Mouse (Mus musculus): ENCODE data around the gene Brf1. TPM values are rescaled to one million over a fixed set of nuclear protein-coding genes. Genes with fewer than 3 reads are reported as not detected.

Gene Brf1
- total RNA-seq (2021), result 10 to 100 TPM; 48.3 to 55.2 TPM
- long read RNA-seq, partial matches to known transcripts, result 2 of 7 reads
- long read RNA-seq, other reads (novel, unspliced or antisense), result 4 of 7 reads

DNA sequence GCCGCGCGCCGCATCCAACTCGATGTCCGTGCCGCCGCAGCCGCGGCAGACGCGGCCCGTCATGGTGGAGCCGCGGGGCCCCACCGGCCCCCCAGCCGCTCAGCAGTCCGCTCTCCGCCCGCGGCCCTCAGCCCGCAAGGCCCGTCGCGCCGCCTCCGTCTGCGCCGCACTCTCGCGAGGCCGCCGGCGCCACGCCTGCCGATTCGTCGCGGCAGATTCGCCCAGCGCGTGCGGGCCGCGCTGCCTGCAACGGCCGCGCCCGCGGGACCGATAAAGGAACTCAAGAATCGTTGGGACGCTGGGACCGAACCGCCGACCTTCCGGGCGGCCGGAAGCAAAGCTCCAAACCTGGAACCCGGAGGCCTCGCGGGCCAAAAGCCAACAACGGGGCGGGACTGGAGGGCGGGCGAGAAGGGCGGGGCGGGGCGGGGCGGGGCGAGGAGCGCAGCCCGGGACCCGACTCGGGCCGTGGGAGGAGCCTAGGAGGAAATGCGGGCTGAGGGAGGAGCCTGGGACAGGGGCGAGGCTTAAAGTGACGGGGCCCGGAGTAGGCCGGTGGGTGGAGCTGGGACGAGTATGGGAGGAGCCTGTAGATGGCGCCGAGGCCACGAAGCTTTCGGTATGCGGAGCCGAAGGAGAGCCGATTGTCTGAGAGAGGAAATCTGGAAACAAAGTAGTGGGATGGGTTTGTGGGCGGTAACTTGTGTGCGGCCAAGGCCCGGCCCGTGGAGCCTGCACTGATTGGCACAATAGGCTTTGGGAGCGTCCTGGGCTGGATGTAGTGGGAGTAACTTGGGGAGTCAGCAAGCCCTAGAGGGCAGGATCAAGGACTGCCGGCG is at the start of gene Brf1:
TSS of gene Brf1 (minus strand) at position 411 of the 839 bp plus-strand sequence.
- DNase-seq (ENCODE audit: low spot score in 2 of 2), result peak; percentile 93 to 96

DNA sequence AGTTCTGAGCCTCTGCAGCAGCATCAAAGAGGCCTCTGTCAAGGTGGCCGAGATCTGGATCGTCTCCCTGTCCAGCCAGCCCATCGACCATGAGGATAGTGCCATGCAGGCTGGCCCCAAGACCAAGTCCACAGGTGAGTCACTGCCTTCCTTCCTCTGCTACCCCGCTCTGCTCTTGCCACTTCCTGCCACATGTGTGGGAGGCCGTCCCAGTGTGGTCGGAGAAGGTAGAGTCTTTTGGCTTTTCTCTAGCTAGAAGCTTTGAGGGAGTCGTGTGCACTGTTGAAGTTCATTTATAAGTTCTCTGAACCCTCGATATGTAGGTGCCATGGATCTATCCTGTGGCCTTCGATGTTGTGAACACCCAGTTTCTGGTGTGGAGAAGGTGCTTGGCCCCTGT is 49.3 kb upstream of the Brf1 start:
- DNase-seq (ENCODE audit: low spot score in 2 of 2), result no peak

DNA sequence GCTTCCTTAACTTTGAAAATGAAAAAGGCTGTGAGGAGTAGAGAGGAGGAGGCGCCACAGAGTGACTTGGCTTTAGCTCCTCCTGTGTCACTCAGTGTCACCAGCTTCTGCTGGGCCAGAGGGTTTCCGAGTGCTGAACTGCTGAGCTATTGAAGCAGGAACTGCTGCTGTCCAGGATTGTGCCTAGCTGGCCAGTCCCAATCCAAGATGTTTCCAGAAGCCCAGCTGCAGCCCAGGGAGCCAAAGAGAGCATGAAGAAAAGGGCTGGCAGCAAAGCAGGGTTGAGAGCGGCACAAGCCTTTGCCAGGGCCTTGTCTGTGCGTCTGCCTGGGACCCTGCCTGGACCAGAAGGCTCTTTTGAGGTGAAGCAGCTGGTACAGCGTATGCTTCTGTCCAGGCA is 47.6 kb upstream of the Brf1 start:
- no peak for DNase-seq (ENCODE audit: low spot score in 2 of 2)

DNA sequence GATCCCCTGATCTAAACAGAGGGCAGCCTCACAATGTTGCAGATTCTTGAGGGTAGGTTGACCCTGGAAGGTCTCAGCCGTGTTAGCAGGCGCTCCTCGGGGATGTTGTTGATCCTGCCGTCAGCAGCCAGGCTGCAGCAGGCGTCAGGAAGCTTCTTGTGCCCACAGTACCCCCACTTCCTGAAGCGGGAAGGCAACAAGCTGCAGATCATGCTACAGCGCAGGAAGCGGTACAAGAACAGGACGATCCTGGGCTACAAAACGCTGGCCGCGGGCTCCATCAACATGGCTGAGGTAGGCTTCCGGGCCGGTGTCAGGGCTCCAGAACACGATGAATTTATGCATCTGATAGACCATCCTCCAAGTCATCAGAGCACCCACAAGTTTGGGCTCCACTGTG is 46.4 kb upstream of the Brf1 start:
- no peak for DNase-seq (ENCODE audit: low spot score in 2 of 2)

DNA sequence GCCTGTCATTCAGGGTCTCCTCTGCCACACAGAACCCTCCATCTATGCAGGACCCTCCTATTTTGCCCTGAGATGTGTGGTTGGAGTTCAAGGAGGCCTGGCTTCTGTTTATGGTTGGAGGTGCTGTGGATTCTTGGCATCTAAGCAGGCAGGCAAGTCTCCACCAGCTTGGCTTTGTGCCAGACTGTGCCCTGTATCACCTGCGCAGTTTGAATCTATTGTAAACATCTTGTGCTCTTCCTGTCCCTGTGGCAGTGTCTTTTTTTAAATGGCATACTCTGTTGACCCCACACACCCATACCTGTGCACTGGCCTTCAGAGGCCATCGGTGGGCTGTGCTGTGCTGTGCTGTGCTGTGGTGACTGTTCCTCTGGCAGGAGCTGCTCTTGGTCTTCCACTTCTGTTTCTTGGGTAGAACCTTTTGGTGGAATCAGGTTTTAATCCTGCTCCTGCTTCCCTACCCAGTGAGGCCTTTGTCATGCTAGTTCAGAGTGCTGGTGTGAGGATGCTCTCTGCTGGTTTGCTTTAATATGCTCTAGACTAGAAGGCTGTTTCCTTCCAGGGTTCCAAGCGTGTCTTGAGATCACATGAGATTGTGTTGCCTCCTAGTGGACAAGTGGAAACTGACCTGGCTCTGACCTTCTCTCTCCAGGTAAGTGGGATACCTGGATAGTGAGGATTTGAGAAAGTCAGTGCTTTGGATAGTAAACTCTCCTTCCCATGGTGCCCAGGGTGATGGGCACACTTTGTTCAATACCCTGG is 44.6 kb upstream of the Brf1 start:
- peak in 1 of 2 experiments; percentile 33 for DNase-seq (ENCODE audit: low spot score in 2 of 2)

DNA sequence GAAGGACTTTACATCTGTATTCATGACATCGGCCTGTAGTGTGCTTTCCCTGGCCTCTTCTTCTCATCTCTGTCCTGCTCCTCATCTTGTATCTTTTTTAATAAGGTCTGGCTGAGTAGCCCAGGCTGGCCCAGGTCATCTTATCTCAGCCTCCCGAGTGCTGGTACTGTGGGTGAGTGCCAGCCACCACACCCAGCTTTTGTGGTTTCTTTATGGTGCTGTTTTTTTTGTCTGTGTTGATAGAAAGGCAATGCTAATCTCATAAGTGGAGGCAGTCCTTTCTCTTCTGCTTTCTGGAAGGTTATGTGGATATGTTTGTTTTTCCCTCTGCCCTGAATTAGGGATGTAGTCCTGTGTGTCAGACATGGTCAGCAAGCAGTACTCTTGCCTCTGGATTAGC is 42.0 kb upstream of the Brf1 start:
- DNase-seq (ENCODE audit: low spot score in 2 of 2), result no peak

DNA sequence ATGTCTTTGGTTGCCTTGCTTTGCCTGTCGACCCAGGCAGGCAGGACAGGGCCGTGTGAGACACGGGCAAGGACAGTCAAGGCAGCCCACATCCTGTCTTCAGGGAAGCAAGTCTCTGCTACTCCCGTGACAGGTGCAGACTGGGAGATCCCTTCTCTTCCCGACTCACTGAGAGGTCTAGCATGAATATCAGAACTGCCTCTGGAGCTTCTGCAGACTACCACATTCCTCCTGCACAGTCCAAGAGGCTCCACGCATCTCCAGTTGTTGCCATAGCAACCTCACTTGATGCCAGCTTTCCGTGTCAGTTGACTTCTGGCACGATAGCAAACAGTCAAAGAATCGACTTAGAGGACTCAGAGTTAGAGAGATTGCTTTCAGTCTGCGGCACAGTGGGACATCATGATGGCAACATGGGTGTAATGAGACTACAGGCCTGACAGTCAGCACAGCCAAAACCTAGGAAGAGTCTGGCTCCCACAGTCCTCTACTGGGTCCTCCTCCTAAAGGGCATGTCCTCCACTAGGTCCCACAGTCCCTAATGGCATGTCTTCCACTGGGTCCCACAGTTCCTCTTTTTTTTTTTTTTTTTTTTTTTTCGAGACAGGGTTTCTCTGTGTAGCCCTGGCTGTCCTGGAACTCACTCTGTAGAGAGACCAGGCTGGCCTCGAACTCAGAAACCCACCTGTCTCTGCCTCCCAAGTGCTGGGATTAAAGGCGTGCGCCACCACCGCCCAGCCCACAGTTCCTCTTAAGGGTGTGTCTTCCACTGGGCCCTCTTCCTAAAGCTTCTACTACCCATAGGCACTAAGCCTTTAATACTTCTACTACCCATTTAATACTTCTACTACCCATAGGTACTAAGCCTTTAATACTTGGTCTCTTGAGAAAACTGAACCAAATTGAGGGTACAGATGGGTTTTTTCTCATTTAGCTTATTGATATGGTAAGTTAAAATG is 41.3 kb upstream of the Brf1 start:
- peak; percentile 49 to 87 for DNase-seq (ENCODE audit: low spot score in 2 of 2)

DNA sequence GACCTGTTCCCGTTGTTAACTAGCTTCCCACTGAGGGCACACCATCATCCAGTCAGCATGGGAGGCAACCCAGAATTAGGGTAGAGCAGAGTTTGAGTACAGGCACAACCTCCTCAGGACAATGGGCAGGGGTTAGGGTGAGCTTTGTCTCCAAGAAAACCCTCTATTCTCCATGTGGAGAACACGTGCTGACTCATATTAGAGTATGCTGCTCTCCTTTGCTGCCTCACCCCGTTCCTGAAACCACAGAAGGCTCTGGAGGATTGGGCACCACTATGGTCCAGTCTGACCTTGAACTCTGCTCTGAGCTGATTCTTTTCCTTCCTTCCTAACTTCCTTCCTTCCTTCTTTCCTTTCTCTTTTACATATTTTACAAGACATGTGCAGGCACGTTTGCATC is 37.9 kb upstream of the Brf1 start:
- DNase-seq (ENCODE audit: low spot score in 2 of 2), result no peak

DNA sequence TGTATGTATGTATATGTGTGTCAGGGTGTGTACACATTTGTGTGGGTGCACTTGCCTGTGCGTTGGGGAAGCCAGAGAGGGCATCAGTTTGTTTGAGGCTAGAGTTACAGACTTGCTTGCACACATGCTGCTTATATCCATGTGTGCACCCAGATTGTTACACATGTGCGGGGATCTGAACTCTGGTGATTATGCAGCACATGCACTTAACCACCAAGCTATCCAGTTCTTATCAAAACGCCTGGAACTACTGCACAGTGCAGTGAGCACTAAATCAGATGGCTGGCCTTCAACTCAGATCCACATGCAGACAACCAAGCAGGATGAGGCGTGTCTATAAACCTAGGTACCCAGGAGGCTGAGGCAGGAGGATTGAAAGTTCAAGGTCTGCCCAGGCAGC is 36.5 kb upstream of the Brf1 start:
- DNase-seq (ENCODE audit: low spot score in 2 of 2), result no peak

DNA sequence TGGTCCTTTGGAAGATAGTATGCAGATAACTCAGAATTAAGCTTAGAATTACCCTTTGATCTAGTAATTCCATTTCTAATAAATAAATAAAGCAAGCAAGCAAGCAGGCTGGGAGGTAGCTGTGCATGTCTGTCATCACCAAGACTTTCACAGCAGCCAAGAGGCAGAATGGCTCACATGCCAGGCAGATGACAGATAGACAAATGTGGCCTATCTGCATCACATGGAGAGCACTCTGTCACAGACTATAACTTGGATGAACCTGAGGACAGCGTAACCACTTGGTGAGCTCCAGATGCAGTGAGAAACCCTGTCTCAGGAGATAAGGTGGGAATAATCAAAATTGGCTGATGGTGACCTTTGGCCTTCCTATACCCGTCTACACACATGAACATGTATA is 34.6 kb upstream of the Brf1 start:
- no peak for DNase-seq (ENCODE audit: low spot score in 2 of 2)

DNA sequence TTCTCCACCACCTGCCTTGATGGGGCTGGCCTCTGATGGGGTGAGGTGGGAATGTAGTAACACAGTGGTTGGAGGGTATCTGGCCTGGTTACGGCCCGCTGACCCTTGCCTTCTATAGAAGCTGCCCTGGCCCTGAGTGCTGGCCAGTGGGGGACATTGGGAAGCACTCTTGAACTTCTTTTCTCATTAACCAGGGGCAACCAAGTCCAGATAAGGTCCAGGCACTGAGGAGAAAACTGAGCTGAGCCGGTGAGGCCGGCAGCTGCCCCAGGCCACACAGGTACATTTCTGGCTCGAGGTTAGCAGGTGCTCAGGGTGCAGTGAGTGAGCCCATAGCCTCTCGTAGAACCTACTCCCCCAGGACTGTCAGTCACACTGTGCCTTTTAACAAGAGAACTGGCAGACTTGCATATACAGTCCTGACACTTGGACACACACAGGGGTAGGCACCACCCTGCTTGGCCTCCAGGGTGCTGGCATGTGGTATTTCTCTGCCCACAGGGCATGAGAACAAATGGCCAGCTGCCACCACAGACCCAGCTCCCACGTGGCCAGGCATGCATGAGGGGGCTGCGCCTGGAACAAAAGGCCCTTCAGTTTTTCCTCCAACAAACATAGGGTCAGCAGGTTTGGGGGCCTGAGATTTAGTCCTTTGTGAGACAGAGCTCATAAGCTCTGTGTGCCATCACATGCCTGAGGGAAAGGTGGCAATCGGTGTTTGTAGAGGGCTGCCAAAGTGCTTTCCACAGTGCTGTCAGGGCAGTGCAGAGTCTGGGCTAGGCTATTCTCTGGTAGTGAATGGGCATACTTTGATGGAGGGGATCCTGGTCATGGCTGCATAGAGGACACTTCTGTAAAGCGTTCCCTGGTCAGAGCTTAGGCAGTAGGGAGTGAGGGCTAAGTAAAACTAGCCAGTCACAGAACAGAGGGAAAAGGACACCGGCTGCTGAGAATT is 32.1 kb upstream of the Brf1 start:
- DNase-seq (ENCODE audit: low spot score in 2 of 2), result peak in 1 of 2 experiments; percentile 57

DNA sequence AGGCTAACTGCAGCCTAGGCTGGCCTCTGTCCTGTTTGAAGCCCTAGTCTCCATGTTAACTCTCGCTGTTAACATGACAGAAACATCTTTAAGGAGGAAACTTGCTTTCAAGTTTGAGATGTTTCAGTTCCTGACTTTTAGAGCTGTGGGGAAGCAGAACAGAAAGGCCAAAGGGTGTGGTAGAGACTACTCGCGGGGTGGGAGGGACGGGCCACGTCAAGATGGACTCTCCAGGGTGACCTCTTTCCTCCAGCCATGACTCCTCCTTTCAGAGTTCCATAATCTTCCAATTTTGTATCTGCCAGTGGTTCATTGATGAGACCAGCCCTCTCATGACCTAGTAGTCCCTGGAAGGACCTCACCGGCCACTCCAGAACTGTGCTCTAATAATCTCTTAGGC is 30.9 kb upstream of the Brf1 start:
- DNase-seq (ENCODE audit: low spot score in 2 of 2), result no peak

DNA sequence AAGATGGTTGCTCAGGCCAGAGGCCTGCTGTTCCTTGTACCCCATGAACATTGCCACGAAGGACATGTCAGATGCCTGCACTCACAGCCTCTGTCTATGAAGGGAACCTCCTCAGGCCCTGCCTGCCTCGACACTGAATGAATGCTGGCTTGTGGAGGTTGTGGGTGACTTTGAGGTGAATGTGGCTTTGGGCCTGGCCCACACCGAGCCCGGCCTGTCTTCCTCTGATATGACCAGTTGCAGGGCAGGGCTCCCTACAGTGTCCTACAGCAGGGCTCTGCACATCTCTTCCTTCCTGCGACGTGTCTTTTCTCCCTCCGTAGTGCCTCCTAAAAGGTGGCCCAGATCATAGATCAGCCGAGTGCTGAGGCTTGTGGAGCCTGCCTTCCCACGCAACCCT is 30.5 kb upstream of the Brf1 start:
- DNase-seq (ENCODE audit: low spot score in 2 of 2), result no peak

DNA sequence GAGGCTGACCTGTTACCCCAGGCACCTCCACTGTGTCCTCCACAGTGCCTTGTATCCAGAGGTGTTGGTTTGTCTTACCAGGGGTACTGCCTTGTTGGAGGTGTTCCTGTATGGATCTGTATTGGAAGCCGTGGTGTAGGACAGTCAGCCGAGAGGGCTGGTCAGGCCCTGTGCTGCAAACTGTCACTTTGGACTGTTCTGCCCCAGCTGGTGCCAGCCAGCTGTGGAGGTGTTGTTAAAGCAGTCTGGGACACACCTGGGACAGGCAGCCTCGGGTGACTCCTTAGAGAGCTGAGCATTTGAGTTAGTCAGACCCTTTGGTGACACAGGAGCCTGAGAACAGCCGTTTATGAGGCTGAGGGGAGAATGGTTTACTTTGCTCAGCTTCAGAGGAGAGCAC is 29.5 kb upstream of the Brf1 start:
- no peak for DNase-seq (ENCODE audit: low spot score in 2 of 2)

DNA sequence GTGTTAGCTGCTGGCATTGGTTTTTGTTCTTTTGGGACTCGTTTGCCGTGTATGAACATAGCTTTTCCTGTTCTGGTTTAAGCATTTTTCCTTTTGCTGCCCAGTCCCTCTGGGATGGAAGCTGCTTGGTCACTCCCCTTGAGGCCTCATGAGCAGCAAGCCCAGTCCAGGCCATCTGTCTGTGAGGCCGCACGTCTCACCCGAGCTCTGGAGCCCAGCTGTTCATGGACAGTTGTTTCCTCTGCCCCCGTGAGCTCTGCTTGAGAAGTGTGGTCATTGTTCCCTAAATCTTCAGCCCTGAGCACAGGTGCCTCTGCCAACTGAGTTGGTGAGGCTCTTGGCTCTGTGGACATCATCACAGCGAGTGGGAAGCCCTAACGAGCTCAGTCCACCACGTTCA is 28.4 kb upstream of the Brf1 start:
- no peak for DNase-seq (ENCODE audit: low spot score in 2 of 2)

DNA sequence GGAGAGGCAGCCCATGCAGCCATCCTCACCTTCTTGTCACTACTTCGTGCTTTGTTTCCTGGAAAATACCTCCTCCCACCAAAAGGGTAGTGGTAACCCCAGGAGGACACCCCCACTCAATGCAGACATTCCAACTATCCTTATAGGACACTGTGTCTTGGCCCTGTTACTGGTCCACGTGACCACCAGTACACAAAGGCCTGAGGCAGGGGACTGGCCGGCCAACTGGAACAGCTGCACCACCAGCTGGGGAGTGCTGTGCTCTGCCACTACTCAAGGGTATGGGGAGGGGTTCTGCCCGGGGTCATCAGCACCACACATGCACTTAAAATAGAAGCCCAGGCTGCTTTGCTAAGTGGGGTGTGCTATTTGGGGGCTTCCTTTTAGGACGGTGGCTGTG is 27.6 kb upstream of the Brf1 start:
- DNase-seq (ENCODE audit: low spot score in 2 of 2), result no peak

DNA sequence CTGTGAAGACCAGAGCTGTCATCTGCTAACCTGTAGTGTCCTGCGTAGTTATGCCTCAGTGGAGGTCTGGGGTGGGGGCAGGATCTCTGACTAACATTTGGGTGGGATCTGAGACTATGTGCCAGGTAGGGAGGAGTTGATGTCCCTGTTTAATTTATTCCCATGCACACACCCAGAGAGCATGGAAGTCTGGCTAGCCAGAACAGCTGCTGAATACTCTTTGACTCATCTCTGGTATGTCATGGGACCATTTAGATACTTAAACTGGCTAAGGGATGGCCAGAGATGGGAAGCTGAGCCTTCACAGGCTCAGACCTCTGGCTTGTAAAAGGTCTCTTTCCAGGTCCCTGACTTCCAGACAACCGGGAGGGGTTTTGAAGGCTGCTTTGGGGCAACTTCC is 27.0 kb upstream of the Brf1 start:
- no peak for DNase-seq (ENCODE audit: low spot score in 2 of 2)

DNA sequence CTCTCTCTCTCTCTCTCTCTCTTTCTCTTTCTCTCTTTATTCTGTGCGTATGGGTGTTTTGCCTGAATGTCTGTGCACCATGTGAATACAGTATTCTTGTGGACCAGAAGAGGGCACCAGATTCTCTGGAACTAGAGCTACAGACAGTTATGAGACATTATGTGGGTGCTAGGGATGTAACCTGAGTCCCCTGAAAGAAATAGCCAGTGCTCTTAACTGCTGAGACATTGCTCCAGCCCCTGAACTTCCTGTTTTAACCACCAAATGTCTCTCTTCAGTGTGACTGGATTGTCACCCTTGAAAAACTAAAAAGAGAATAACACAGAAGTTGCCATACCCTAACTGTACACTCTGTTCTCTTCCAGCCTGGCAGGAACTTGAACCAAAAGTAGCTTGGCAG is 26.1 kb upstream of the Brf1 start:
- DNase-seq (ENCODE audit: low spot score in 2 of 2), result no peak

DNA sequence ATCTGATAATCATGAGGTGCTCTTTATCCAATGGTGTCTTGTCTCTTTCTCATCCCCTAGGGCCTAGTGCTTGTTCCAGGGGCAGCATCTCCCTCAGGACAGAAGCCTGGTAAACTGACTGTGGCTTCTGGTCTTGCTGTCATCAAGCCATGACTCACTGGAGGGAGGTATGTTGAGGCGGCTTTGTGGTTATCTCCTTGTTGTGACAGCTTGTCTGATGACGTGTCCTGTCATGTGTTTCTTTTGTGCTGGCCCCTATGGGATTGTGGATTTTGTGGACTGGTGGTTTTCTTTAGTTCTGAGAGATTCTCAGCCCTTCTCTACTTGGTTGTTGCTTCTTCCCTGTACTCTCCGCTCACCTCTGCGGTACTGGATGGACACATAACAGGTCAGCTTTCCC is 22.6 kb upstream of the Brf1 start:
- no peak for DNase-seq (ENCODE audit: low spot score in 2 of 2)

DNA sequence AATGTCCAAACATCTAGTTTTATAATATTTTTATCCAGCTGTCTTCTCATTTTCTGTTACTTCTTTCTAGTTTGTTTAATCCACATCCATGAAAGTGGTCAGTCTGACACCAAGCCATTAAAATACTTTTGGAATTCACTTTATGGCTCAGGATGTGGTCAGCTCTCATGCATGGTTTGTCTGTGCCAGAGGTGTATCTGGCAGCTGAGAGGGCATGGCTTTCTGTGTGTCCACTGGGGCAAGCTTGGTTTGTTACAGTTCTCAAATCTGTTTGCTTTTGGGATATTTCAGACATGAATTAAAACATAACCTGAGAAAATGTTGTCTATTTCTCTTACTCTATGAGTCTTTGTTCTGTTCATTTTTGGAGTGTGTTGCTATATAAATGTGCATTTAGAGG is 21.0 kb upstream of the Brf1 start:
- no peak for DNase-seq (ENCODE audit: low spot score in 2 of 2)
